In the genomic region with DNA sequence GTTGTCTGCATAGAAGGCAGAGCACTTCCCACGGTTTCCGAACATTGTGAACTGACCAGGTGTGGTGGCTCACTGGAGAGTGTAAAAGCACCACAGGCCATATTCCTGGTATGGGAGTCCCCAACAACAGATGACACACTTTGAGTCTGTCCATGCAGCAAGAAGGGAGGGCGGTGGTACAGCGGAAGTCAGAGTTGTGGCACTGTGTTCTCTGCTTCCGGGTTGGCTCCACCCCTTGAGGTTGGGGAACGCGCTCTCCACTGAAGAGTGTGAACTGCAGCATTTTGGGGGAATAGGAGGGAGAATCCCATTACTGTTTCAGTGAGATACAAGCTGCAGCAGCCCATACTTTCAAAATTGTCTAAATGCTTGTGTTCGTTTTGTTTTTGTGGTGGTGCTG, we compare ENCODE assay signal across 22 mouse cellular contexts. TPM values are rescaled to one million over a fixed set of nuclear protein-coding genes. Genes with fewer than 3 reads are reported as not detected.
DNase-seq lines count a peak whose midpoint lies in the region; ATAC-seq and TF ChIP-seq lines count a peak whose summit lies in the region.
"Had no signal": no experiment of that assay in that cellular context is flagged by ENCODE, and none has a peak within 500 bp of the region (broad histone marks: within the 10 kb centered on the region; RNA-seq: fewer than 3 reads in every experiment).

No protein-coding gene starts in this region.

- 0 out of 2 replicates have a peak overlapping the region, but pooled peaks have one; percentile 9 for H3K27ac ChIP-seq in thymus, adult 2 months (ENCODE audit: control insufficient read depth, insufficient read depth, low read length)
- H3K27ac ChIP-seq in midbrain, embryonic 15.5 days: no peak overlapping the region
- H3K27ac ChIP-seq: embryonic facial prominence, embryonic 10.5 days; forebrain, embryonic 13.5 days; heart, adult 2 months; heart, embryonic 15.5 days; hindbrain, embryonic 14.5 days had no signal

- WGBS in thymus, adult 2 months: 75% methylated on average over 8 of the region's 8 CpGs
- WGBS in midbrain, embryonic 15.5 days: 93% methylated on average over 8 of the region's 8 CpGs

- no peak overlapping the region for H3K4me3 ChIP-seq in thymus, adult 2 months (ENCODE audit: control insufficient read depth, insufficient read depth, low read length)
- H3K4me3 ChIP-seq in midbrain, embryonic 15.5 days: no peak overlapping the region
- H3K4me3 ChIP-seq: embryonic facial prominence, embryonic 10.5 days; forebrain, embryonic 13.5 days; heart, adult 2 months; heart, embryonic 15.5 days had no signal

- no peak overlapping the region for H3K4me2 ChIP-seq in midbrain, embryonic 15.5 days
- H3K4me2 ChIP-seq: forebrain, embryonic 13.5 days; heart, embryonic 11.5 days; heart, embryonic 15.5 days; hindbrain, embryonic 14.5 days had no signal

- no peaks in the 10 kb centered on the region for H3K9me3 ChIP-seq in midbrain, embryonic 15.5 days
- H3K9me3 ChIP-seq: embryonic facial prominence, embryonic 10.5 days; forebrain, embryonic 13.5 days; heart, embryonic 15.5 days had no signal

- H3K36me3 ChIP-seq in thymus, adult 2 months (ENCODE audit: control insufficient read depth, insufficient read depth, low read length): no peaks in the 10 kb centered on the region
- H3K36me3 ChIP-seq in midbrain, embryonic 15.5 days (replicated peaks): no peaks in the 10 kb centered on the region
- H3K36me3 ChIP-seq: embryonic facial prominence, embryonic 10.5 days had no signal

- ATAC-seq in midbrain, embryonic 15.5 days (replicated peaks): no peak
- ATAC-seq: forebrain, embryonic 13.5 days; forebrain, postnatal 0 days; intestine, postnatal 0 days had no signal

- H3K9ac ChIP-seq in midbrain, embryonic 15.5 days: no peak overlapping the region
- H3K9ac ChIP-seq: forebrain, embryonic 13.5 days; forebrain, postnatal 0 days; heart, embryonic 15.5 days; hindbrain, embryonic 14.5 days had no signal

- peak; percentile 45 for DNase-seq in thymus, adult 2 months
- no peak for DNase-seq in thymus, postnatal 10 days (ENCODE audit: low spot score in 2 of 2)
- peak; percentile 31 for DNase-seq in CD4-positive, CD25-positive, alpha-beta regulatory T cell, adult 2 months (ENCODE audit: low read depth, low spot score)
- DNase-seq in R1 (ENCODE audit: low read depth, low spot score): peak; percentile 27
- peak; percentile 40 for DNase-seq in induced T-regulatory cell, adult 2 months (ENCODE audit: low read depth)
- no peak for DNase-seq in spleen, postnatal 4 days (ENCODE audit: low spot score in 2 of 2)
- DNase-seq in cerebellum, adult 9-11 months: no peak
- DNase-seq: adrenal gland, postnatal 14 days; cerebellum, adult 18-20 months; cerebellum, postnatal 10 days; forebrain, postnatal 0 days; gastrocnemius, postnatal 36 days; heart, postnatal 14 days had no signal

- H3K4me1 ChIP-seq in thymus, adult 2 months (replicated peaks; ENCODE audit: control insufficient read depth, insufficient read depth, low read length): peaks cover 22% of the 10 kb centered on the region
- H3K4me1 ChIP-seq in midbrain, embryonic 15.5 days: peaks cover 13% of the 10 kb centered on the region; the same call in 1 of the 2 replicates

- no peaks in the 10 kb centered on the region for H3K27me3 ChIP-seq in thymus, adult 2 months (ENCODE audit: control insufficient read depth, insufficient read depth, low read length)
- 0 out of 2 replicates have a peak, but pooled peaks cover 2% of the 10 kb centered on the region for H3K27me3 ChIP-seq in midbrain, embryonic 15.5 days (replicated peaks)
- H3K27me3 ChIP-seq: CH12.LX; forebrain, embryonic 13.5 days; heart, embryonic 15.5 days had no signal

- TF ChIP-seq CTCF in thymus, adult 2 months (IDR thresholded peaks at IDR 0.05; ENCODE audit: borderline replicate concordance, control insufficient read depth, extremely low read depth, insufficient read depth, low read length, poor library complexity): no peak

- no peak for TF ChIP-seq POLR2A in thymus, adult 2 months (IDR thresholded peaks at IDR 0.05; ENCODE audit: control insufficient read depth, extremely low read depth, insufficient read depth, low read length, poor library complexity)

RNA-seq across cellular contexts. Expression of a gene that starts 11.0 kb away (rescaled TPM):
- polyA plus RNA-seq in thymus, adult 2 months (2012; rRNA removed): 57.5 and 69.9 TPM in 2 replicates
- polyA plus RNA-seq in midbrain, embryonic 15.5 days (2015; fragmentation: Nextera tagmentation; extraction: Ambion mirVana): 7.3 and 7.6 TPM in 2 replicates

Comparison
In these comparisons a context has a peak if more than half of its experiments do, and no peak if none do; other contexts are left out.
1. DNase-seq: peak in thymus, adult 2 months (single experiment), CD4-positive, CD25-positive, alpha-beta regulatory T cell, adult 2 months (single experiment), R1 (single experiment) and induced T-regulatory cell, adult 2 months (single experiment); none in thymus, postnatal 10 days (0 of 2), spleen, postnatal 4 days (0 of 2) and cerebellum, adult 9-11 months (single experiment).